Mouse (Mus musculus) kidney, adult 2 months (tissue): ENCODE measurements at regions not wholly inside any gene's neighbourhood (a gene's known extent, or its start where the extent isn't known, plus 50 kb on each side); places are given as distances from the start of the nearest gene placed in this dataset.

Source experiments
- CTCF ChIP-seq: fragments of 200-500 bp; conservative IDR thresholded peaks from 2 replicates; pipeline ENCODE4 v1.5.1; 2011; ENCODE audit warnings: low read depth, mild to moderate bottlenecking, control low read depth, low read length, moderate library complexity, mixed read lengths; ENCODE audit not compliant: insufficient read depth, insufficient read length
- POLR2A ChIP-seq: fragments of 200-500 bp; IDR thresholded peaks from one replicate; pipeline ENCODE4 v1.6.1; 2011; ENCODE audit warnings: low read depth, low read length, control low read depth

DNA sequence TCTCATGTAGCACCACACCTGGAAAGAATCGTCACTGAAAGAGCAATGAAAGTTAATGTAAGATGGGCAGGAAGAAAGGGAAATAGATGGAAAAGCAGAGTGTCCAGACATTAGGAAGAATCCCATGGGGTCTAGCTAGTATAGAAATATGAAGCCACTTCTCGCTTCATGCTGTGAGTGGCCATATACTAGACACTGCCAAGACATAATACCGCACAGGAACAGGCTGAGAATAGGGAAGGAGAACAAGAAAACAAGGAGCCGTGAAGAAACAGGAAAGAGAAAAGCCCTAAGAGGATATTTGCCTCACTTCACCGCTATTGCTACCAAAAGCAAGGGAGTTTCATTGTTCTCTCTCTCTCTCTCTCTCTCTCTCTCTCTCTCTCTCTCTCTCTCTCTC is 171.4 kb downstream of the Kctd12 start:
- no peak for TF ChIP-seq POLR2A
- TF ChIP-seq CTCF: no peak
